Mouse (Mus musculus): ENCODE data around the gene Olfr761.

- TF ChIP-seq POLR2A (IDR thresholded peaks at IDR 0.05; ENCODE audit: low read depth, low read length) (no peak), CTCF (conservative IDR thresholded peaks at IDR 0.05; ENCODE audit: insufficient read depth, insufficient read length, low read depth, low read length) (no peak)
These were observed at the start of gene Olfr761 for GRCm38 (mm10) chr17:37952979-37953378.
